Mouse (Mus musculus): ENCODE data around the gene Gm49369.

Gene Gm49369

GRCm38 (mm10) chr7:142393191-142393590, 10.7 kb upstream of the Gm49369 start:
- DNase-seq, result no peak

- no peak for DNase-seq
Observed at GRCm38 (mm10) chr7:142391609-142392008, 9.1 kb upstream of the Gm49369 start.

- no peak for DNase-seq
Observed at GRCm38 (mm10) chr7:142391108-142391507, 8.6 kb upstream of the Gm49369 start.

DNA sequence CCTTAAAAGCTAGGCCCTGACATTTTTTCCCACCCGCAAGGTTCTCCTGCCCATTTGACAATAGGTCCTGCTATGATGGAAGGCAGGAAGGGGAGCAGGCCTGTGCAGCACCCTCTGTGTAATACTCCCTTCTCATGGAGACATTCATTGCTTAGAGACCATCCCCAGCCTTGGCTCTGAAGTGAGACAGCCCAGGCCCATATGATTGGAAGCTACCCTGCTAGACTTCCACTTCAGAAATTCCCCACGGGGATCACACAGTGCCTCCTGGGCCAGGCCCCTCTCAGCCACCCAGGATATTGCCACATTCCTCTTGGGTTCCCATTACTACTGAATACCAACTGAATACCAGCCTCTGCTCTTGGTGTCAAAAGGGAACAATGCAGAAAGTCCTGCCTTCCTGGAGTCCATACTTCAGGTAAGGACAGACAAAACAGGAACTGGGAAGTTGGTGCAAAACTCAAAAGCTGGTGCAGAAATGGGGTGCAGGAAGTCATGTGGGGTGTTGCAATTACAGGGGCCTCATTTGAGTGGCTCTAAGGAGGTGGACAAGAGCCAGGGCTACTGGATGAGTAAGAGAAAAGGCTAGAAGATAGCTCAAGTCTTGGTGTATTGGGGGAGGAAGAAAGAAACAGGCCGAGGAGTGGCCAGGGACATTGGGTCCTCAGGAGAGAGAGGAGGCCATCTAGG, 7.6 kb upstream of the Gm49369 start:
- DNase-seq, result no peak

DNA sequence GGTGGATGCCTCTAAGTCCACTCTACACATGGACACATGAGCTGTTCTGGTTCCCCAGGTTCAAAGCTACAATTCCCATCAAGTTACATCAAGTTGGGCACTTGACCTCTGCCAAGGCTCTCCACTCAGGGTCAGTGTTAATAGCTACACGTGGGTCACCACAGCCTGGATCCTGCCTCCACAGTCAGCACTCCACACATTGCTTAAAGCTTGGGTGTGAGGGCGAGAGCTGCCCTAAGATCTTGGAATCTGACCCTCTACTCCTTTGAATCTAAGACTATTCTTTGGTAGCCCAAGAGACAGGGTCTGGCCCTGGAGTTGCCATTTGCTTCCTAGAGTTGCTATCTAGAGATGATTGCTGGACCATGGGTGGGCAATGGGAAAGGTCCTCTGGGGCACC, 6.3 kb upstream of the Gm49369 start:
- no peak for DNase-seq

DNA sequence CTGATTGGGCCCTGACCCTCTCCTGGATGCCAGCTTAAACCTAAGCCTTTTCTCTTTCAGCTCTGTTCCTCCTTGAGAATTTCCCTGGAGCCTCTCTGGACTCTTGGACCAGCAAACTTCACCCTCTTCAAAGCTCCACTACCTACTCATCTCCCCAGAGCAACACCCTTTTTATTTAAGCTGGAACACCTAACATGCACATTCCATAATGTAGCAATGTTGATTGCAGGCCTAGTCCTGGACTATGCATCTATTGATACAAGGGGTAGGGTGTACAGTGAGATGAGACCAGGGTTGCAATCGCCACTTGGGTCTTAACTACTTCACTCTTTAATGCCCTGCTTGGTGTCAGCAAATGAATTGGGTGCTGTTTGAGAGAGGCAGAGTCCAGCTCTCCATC, 5.7 kb upstream of the Gm49369 start:
- no peak for DNase-seq

DNA sequence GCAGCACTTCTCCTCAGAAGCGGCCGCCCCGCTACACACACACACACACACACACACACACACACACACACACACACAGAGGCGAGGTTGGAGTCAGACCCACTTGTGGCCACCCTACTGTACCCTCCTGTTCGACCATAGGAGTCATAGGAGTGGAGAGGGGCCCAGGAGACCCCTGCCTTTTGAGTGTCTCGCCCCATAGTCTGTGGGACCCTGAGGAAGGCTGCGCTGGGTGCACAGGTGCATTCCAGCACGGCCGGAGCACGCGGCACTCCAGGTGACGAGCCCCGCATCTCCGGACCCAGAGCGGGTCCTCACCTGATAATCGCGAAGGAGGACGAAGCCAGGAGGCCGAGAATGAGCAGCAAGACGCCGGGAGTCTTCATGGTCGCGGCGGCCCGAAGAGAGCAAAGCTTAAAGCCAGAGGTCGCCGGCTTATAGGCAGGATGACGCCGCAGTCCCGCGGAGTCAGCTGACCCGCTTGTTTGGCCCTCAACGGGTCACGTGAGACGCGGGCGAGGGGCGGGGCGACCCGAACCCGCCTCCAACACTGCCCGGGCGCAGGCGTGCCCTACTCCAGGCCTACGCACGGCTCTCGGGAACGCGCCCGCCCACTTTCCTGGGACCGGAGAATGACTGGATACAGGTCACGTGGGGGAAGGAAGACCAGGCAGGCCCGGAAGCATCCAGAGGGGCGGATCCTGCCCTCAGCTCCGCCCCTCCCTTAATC, 5.1 kb upstream of the Gm49369 start, which contains the start of gene Ctsd:
Ctsd (minus strand) TSS at position 620 of the 730 bp plus-strand sequence.
- DNase-seq, result peak; percentile 97

GRCm38 (mm10) chr7:142386621-142387201, 4.2 kb upstream of the Gm49369 start:
- no peak for DNase-seq

GRCm38 (mm10) chr7:142385742-142386403, 3.4 kb upstream of the Gm49369 start:
- no peak for DNase-seq

GRCm38 (mm10) chr7:142384306-142384705, 1.8 kb upstream of the Gm49369 start:
- DNase-seq, result no peak

GRCm38 (mm10) chr7:142381175-142381574, 1.3 kb downstream of the Gm49369 start:
- no peak for DNase-seq

DNA sequence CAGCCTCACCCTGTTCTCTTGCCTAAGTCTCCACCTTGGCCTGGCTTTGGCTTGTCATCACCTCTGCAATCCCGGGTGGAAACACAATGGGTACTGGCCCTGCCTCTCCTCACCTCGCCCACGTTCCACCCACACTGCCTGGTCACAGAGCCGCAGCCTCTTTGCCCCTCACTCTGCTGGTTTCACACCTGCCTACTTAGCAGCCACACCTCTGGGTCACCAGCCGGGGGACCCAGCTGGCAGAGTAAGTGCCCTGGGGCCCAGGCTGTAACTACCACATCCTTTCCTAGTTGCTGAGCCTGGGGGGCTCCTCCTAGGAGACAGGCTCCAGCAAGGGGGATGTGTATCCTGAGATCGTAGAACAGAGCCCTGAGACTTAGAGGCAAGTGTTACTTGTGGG, 3.3 kb downstream of the Gm49369 start:
- DNase-seq, result no peak

- DNase-seq, result no peak
Observed at GRCm38 (mm10) chr7:142377233-142377925, 5.1 kb downstream of the Gm49369 start.

DNA sequence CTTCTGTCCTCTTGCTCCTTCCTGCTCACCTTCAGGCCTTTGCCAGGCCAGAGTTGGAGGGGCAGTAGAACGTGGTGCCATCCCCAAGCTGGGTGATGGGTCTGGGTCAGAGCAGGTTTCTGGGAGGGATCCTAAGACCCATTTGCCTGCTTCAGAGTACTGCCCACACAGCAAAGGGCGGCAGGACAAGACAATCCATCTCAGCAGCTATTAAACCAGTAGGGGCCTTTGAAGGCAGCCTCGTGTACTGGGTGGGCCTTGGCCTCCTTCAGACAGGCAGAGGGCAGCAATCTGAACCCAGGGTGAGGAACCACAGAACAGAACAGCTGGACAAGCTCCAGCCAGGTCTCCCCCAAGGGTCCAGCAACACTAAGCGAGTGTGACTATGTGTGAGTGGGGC, 6.4 kb downstream of the Gm49369 start:
- no peak for DNase-seq

GRCm38 (mm10) chr7:142375261-142375724, 7.2 kb downstream of the Gm49369 start:
- no peak for DNase-seq

DNA sequence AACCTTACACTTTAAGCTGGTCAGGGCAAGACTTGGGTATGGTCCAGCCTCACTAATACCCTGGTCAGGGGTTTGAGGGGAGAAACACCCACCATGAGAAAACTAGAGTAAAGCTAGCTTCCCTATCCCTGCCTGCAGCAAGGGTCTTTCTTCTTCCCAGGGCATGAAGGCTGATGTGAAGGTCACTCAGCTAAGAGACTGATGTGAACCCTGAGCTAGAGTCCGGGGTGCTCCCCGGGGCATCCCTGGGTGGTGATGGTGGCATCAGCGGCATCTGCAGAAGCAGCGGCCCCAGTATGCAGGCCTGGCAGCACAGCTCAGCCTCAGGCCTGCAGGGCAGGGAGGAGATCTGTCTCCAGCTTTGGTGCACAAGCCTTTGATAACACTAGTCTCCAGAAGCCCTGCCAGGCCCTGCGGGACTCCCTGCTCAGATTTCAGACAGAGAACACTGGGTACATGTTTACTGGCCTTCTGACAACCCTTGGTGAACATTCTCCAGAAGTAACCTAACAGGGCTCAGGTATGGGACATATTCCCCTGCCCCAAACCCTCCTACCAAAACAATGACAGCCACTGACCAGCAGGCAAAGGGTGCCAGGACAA, 8.0 kb downstream of the Gm49369 start:
- no peak for DNase-seq

DNA sequence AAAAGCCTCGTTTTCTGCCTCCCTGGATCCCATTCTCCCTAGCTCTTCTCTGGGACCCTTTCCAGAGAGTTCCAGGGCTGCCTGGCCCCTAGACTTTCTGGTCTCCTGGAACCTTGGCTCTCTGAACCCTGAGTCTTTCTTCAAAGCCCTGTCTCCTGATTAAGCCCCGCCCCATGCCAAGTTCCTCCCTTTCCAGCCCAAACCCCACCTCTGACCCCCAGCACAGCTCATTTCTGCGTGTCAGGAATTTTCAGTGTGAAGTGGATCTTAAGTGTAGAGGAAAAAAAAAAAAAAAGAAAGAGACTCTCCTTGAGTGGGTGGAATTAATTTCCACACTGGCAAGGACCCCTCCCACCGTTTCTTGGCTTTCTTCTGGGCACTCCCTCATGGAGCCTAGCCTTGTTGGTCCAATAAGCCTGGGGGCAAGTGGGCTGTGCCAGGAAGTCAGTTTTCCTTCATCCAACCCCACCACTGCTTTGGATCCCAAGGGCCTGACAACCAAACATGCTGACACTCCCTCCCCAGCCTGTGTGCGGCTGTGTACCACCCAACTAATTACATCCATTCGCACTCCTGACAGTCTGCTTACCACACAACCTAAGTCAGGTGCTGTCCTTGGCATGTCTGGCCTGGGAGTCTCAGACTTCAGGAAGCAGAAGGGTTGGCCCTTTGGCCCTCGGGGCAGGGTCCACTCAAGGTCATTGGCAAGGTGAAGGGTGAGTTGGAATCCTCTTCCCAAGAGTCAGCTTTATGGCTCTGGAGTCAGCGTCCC, 8.6 kb downstream of the Gm49369 start, which contains the start of gene Ifitm10:
Ifitm10 (minus strand) TSS at position 113 of the 772 bp plus-strand sequence.
- no peak for DNase-seq

DNA sequence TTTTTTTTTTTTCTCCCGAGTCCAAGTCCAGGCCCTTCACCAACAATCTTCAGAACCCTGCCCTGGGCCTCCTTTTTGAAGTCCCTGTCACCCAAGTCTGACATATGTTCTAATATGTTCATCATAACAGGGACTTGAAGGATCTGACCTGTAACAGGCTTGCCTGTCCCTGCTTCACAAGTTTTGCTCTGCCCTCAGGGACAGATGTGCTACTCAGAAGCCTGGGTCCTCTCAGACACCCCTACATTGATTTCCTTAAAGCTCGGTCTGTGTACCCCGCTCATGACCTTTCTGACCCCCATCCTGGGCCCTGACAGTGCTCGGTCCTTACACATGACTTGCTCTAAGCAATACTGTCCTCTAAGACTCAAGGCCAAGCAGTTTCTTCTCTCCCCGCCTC, 9.4 kb downstream of the Gm49369 start:
- no peak for DNase-seq

GRCm38 (mm10) chr7:142371768-142372661, 10.5 kb downstream of the Gm49369 start:
- peak; percentile 57 for DNase-seq

- peak; percentile 69 for DNase-seq
Observed at GRCm38 (mm10) chr7:142371398-142371767, 11.1 kb downstream of the Gm49369 start.

Measured in right cerebral cortex, postnatal 25 days (tissue).